Mouse (Mus musculus) midbrain, embryonic 11.5 days (tissue): ENCODE results near the gene Cwh43. TPM values are rescaled to one million over a fixed set of nuclear protein-coding genes. Genes with fewer than 3 reads are reported as not detected.

Source experiments
- ATAC-seq: fragments of 200-750 bp; cut with Nextera tagmentation; 2 replicates; pipeline ENCODE4 v1.8.0; 2017; ENCODE audit warnings: moderate TSS enrichment, moderate library complexity; ENCODE audit not compliant: low FRiP score
- DNase-seq: peaks from one replicate; pipeline ENCODE4 v3.0.0; 2015; ENCODE audit warnings: low spot score; ENCODE audit errors: missing footprints
- H3K27ac ChIP-seq: fragments of 300-500 bp; sonication (generic); 2 replicates; pipeline ENCODE4 v1.5.1; 2014; ENCODE audit warnings: low read depth, low read length
- H3K27me3 ChIP-seq: fragments of 300-500 bp; sonication (generic); 2 replicates; pipeline ENCODE4 v1.6.1; 2014; ENCODE audit warnings: mild to moderate bottlenecking, low read length, moderate library complexity, mixed read lengths; ENCODE audit not compliant: control insufficient read depth, insufficient read depth
- H3K36me3 ChIP-seq: fragments of 300-500 bp; sonication (generic); 2 replicates; pipeline ENCODE4 v1.6.1; 2014; ENCODE audit warnings: mild to moderate bottlenecking, low read length, moderate library complexity, mixed read lengths; ENCODE audit not compliant: control insufficient read depth, insufficient read depth
- H3K4me1 ChIP-seq: fragments of 300-500 bp; sonication (generic); 2 replicates; pipeline ENCODE4 v1.6.1; 2014; ENCODE audit warnings: low read length; ENCODE audit not compliant: control insufficient read depth, insufficient read depth
- H3K4me2 ChIP-seq: fragments of 300-500 bp; sonication (generic); 2 replicates; pipeline ENCODE4 v1.6.1; 2014; ENCODE audit warnings: mild to moderate bottlenecking, moderate library complexity
- H3K4me3 ChIP-seq: fragments of 300-500 bp; sonication (generic); 2 replicates; pipeline ENCODE4 v1.5.1; 2014; ENCODE audit warnings: low read depth, low read length
- H3K9ac ChIP-seq: fragments of 300-500 bp; sonication (generic); 2 replicates; pipeline ENCODE4 v1.6.1; 2014; ENCODE audit warnings: low read length
- H3K9me3 ChIP-seq: fragments of 300-500 bp; sonication (generic); 2 replicates; pipeline ENCODE4 v1.6.1; 2016; ENCODE audit warnings: low read length; ENCODE audit not compliant: control insufficient read depth
- WGBS: fragments of 180-500 bp; shearing (Covaris S2); extraction: QIAGEN DNeasy Blood & Tissue Kit; methylation state at CpG from one replicate; pipeline ENCODE4 v1.1.7; 2014; 5-methylcytosine and 5-hydroxymethylcytosine counted together
- polyA plus RNA-seq: library from polyadenylated mRNA; unstranded; fragments of >200 nt; fragmentation: Nextera tagmentation; extraction: Ambion mirVana; gene quantifications from 2 replicates; pipeline ENCODE4 v1.2.1, GENCODE M21; 2014

Cwh43 gene
- polyA plus RNA-seq, 1 experiment from 2014 or later = not detected

GRCm38 (mm10) chr5:73404790-73405189, 1.1 kb upstream of the Cwh43 start:
- H3K36me3 ChIP-seq = no peaks in the 10 kb centered on the region
- H3K9me3 ChIP-seq = no peaks in the 10 kb centered on the region
- no peak overlapping the region for H3K4me2 ChIP-seq
- no peak overlapping the region for H3K27ac ChIP-seq
- 77% methylated on average over 6 of the region's 6 CpGs for WGBS
- H3K4me1 ChIP-seq = 0 out of 2 replicates have a peak, but pooled peaks cover 7% of the 10 kb centered on the region
- ATAC-seq (no peak), DNase-seq (no peak)
- no peak overlapping the region for H3K4me3 ChIP-seq
- H3K9ac ChIP-seq = no peak overlapping the region
- H3K27me3 ChIP-seq = peaks cover 20% of the 10 kb centered on the region

- no peak overlapping the region for H3K4me2 ChIP-seq
- ATAC-seq (no peak), DNase-seq (no peak)
- no peak overlapping the region for H3K4me3 ChIP-seq
- no peak overlapping the region for H3K27ac ChIP-seq
- H3K9me3 ChIP-seq = no peaks in the 10 kb centered on the region
- H3K4me1 ChIP-seq = 0 out of 2 replicates have a peak, but pooled peaks cover 7% of the 10 kb centered on the region
- peaks cover 20% of the 10 kb centered on the region for H3K27me3 ChIP-seq
- H3K9ac ChIP-seq = no peak overlapping the region
- H3K36me3 ChIP-seq = no peaks in the 10 kb centered on the region
- 38% methylated on average over 6 of the region's 6 CpGs for WGBS
Measured at GRCm38 (mm10) chr5:73406861-73407260, 986 bp downstream of the Cwh43 start.

- H3K9me3 ChIP-seq = no peaks in the 10 kb centered on the region
Measured at GRCm38 (mm10) chr5:73409970-73410369, 4.1 kb downstream of the Cwh43 start.

GRCm38 (mm10) chr5:73411771-73412170, 5.9 kb downstream of the Cwh43 start:
- Histone ChIP-seq H3K9me3 (no peaks in the 10 kb centered on the region), H3K36me3 (no peaks in the 10 kb centered on the region), H3K27me3 (peaks cover 3% of the 10 kb centered on the region; the same call in 1 of the 2 replicates), H3K4me3 (no peak overlapping the region), H3K27ac (no peak overlapping the region), H3K4me2 (no peak overlapping the region), H3K9ac (no peak overlapping the region), H3K4me1 (0 out of 2 replicates have a peak, but pooled peaks cover 2% of the 10 kb centered on the region)
- no peak for DNase-seq
- WGBS = 89% methylated on average over 5 of the region's 5 CpGs
- no peak for ATAC-seq

More at GRCm38 (mm10) chr5:73409970-73410369, 4.1 kb downstream of the Cwh43 start:
- Histone ChIP-seq H3K27ac (no peak overlapping the region), H3K27me3 (peaks cover 18% of the 10 kb centered on the region), H3K9ac (no peak overlapping the region), H3K4me2 (no peak overlapping the region), H3K4me3 (no peak overlapping the region), H3K36me3 (no peaks in the 10 kb centered on the region), H3K4me1 (0 out of 2 replicates have a peak, but pooled peaks cover 8% of the 10 kb centered on the region)
- 74% methylated on average over 5 of the region's 5 CpGs for whole genome bisulfite sequencing
- ATAC-seq (no peak), DNase-seq (no peak)

GRCm38 (mm10) chr5:73414172-73414571, 8.3 kb downstream of the Cwh43 start:
- no peak overlapping the region for H3K9ac ChIP-seq
- no peak overlapping the region for H3K27ac ChIP-seq
- 0 out of 2 replicates have a peak, but pooled peaks cover 2% of the 10 kb centered on the region for H3K4me1 ChIP-seq
- DNase-seq (no peak), ATAC-seq (no peak)
- WGBS = 88% methylated on average over 10 of the region's 10 CpGs
- H3K4me2 ChIP-seq = no peak overlapping the region
- H3K9me3 ChIP-seq = no peaks in the 10 kb centered on the region
- no peaks in the 10 kb centered on the region for H3K27me3 ChIP-seq
- H3K4me3 ChIP-seq = no peak overlapping the region
- H3K36me3 ChIP-seq = no peaks in the 10 kb centered on the region

DNA sequence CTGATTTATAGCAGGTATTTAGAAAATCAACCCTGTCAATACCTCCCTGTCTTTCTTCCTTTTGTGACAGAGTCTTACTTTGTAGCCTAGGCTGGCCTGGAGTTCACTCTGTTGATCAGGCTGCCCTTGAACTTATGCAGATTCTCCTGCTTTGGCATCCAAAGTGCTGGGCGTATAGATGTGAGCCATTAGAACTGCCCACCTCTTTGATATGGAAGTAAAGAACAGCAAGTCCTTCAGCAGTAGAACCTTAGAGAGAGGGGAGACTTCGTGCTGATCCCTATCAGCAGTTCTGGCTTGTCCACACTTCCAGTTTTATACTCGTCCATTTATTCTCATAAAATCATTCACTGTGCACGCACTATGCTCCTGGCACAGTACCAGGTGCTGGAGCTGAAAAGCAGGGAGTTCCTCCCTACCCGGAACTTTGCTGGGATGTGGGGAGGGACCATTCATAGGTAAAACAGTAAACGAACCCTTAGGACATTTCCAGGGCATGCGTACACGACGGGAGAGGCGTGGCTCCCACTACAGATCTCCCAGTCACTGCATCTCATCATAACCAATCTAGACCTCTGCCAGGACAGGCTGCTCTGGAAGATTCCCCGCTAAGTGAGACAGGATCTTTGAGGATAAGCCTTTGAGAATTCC, 13.3 kb downstream of the Cwh43 start:
- H3K36me3 ChIP-seq = no peaks in the 10 kb centered on the region
- DNase-seq = no peak
- WGBS = 73% methylated on average over 11 of the region's 11 CpGs
- H3K9ac ChIP-seq = no peak overlapping the region
- no peak overlapping the region for H3K4me2 ChIP-seq
- H3K27ac ChIP-seq = no peak overlapping the region
- H3K27me3 ChIP-seq = no peaks in the 10 kb centered on the region
- H3K9me3 ChIP-seq = no peaks in the 10 kb centered on the region
- no peak for ATAC-seq
- H3K4me1 ChIP-seq = 0 out of 2 replicates have a peak, but pooled peaks cover 2% of the 10 kb centered on the region
- no peak overlapping the region for H3K4me3 ChIP-seq

DNA sequence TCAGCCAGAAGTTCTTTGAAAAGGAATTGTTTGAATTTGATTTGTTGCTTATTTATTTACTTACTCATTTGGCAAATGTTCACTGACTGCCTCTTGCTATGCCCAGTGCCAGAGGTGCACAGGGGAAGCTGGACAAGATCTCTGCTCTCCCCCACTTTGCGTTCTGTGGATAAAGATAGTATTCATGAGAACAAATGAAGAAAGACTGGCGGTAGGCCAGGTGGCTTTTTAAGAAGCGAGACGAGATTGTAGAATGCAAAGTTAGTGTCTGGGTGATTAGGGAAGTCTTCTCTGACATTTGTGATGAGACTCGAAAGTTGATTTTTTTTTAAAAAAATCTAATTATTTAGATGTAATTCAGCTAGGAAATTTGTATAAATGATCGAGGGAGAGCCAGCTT, 20.9 kb downstream of the Cwh43 start:
- 82% methylated on average over 6 of the region's 6 CpGs for WGBS
- Histone ChIP-seq H3K9me3 (no peaks in the 10 kb centered on the region), H3K27ac (no peak overlapping the region), H3K27me3 (no peaks in the 10 kb centered on the region), H3K4me2 (no peak overlapping the region), H3K36me3 (no peaks in the 10 kb centered on the region), H3K4me3 (no peak overlapping the region), H3K9ac (no peak overlapping the region), H3K4me1 (no peaks in the 10 kb centered on the region)
- ATAC-seq (no peak), DNase-seq (no peak)

- ATAC-seq = peak; percentile 75; the same call in 1 of the 2 replicates
- Histone ChIP-seq H3K9ac (no peak overlapping the region), H3K4me1 (no peaks in the 10 kb centered on the region)
Measured at GRCm38 (mm10) chr5:73431581-73431980, 25.7 kb downstream of the Cwh43 start.

DNA sequence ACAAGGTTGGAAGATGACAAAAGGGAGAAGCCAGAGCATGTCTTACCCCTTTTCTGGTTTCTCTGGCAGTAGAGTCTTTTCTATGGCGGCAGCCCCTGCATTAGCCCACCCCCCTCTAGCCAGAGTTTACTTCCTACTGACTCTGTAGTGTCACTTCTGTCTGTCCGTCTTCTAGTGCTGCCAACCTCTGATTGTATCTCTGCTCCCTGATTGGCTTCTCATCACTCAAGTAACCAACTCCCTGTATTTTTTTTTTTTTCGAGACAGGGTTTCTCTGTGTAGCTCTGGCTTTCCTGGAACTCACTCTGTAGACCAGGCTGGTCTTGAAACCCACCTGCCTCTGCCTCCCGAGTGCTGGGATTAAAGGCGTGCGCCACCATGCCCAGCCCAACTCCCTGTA, 26.9 kb downstream of the Cwh43 start:
- Histone ChIP-seq H3K4me2 (no peak overlapping the region), H3K4me3 (no peak overlapping the region), H3K36me3 (no peaks in the 10 kb centered on the region), H3K27me3 (no peaks in the 10 kb centered on the region), H3K27ac (no peak overlapping the region), H3K4me1 (no peaks in the 10 kb centered on the region), H3K9me3 (no peaks in the 10 kb centered on the region), H3K9ac (no peak overlapping the region)
- WGBS = 90% methylated on average over 6 of the region's 6 CpGs
- ATAC-seq (no peak), DNase-seq (no peak)

More at GRCm38 (mm10) chr5:73431581-73431980, 25.7 kb downstream of the Cwh43 start:
- no peaks in the 10 kb centered on the region for H3K9me3 ChIP-seq
- no peak overlapping the region for H3K27ac ChIP-seq
- H3K4me2 ChIP-seq = no peak overlapping the region
- H3K36me3 ChIP-seq = no peaks in the 10 kb centered on the region
- H3K4me3 ChIP-seq = no peak overlapping the region
- WGBS = 26% methylated on average over 14 of the region's 14 CpGs
- H3K27me3 ChIP-seq = no peaks in the 10 kb centered on the region
- DNase-seq = peak; percentile 97
